Mouse (Mus musculus): ENCODE measurements at regions not wholly inside any gene's neighbourhood (a gene's known extent, or its start where the extent isn't known, plus 50 kb on each side); places are given as distances from the start of the nearest gene placed in this dataset.
"Not testable (repeated sequence)": the region's sequence is repeated elsewhere in the genome, so short reads cannot be mapped to it uniquely, and the experiment has no call there.

- ATAC-seq (ENCODE audit: insufficient number of reproducible peaks, insufficient read depth, low FRiP score, low TSS enrichment, low read depth), result no peak
- H3K4me1 ChIP-seq, result 0 out of 2 replicates have a peak, but pooled peaks cover 14% of the 10 kb centered on the region
- H3K27me3 ChIP-seq, result peaks cover 4% of the 10 kb centered on the region; the same call in 1 of the 2 replicates
- H3K27ac ChIP-seq, result no peak overlapping the region
- H3K4me3 ChIP-seq, result no peak overlapping the region
- H3K36me3 ChIP-seq, result no peaks in the 10 kb centered on the region
- H3K9me3 ChIP-seq, result no peaks in the 10 kb centered on the region
- H3K9ac ChIP-seq, result no peak overlapping the region
- H3K4me2 ChIP-seq, result no peak overlapping the region
Observed at GRCm38 (mm10) chr2:63706643-63707042, 391.2 kb downstream of the Fign start.

GRCm38 (mm10) chr2:63706183-63706582 is 391.7 kb downstream of the Fign start:
- Histone ChIP-seq H3K9me3 (no peaks in the 10 kb centered on the region), H3K4me2 (no peak overlapping the region), H3K27ac (no peak overlapping the region), H3K36me3 (no peaks in the 10 kb centered on the region), H3K27me3 (peaks cover 4% of the 10 kb centered on the region; the same call in 1 of the 2 replicates), H3K9ac (no peak overlapping the region), H3K4me1 (0 out of 2 replicates have a peak, but pooled peaks cover 14% of the 10 kb centered on the region), H3K4me3 (no peak overlapping the region)
- no peak for ATAC-seq (ENCODE audit: insufficient number of reproducible peaks, insufficient read depth, low FRiP score, low TSS enrichment, low read depth)
- WGBS, result 46% methylated on average over 3 of the region's 3 CpGs

- Histone ChIP-seq H3K9me3 (no peaks in the 10 kb centered on the region), H3K4me2 (peak overlapping the region; percentile 77), H3K9ac (peak overlapping the region; percentile 72), H3K27me3 (peaks cover 4% of the 10 kb centered on the region; the same call in 1 of the 2 replicates), H3K36me3 (no peaks in the 10 kb centered on the region), H3K27ac (no peak overlapping the region), H3K4me3 (peak overlapping the region; percentile 43), H3K4me1 (0 out of 2 replicates have a peak, but pooled peaks cover 14% of the 10 kb centered on the region)
- 1% methylated on average over 22 of the region's 22 CpGs for WGBS
- ATAC-seq (ENCODE audit: insufficient number of reproducible peaks, insufficient read depth, low FRiP score, low TSS enrichment, low read depth), result peak; percentile 87; the same call in 1 of the 2 replicates
Observed at GRCm38 (mm10) chr2:63702333-63703096, 395.3 kb downstream of the Fign start.

- H3K9me3 ChIP-seq, result no peaks in the 10 kb centered on the region
- 0 out of 2 replicates have a peak, but pooled peaks cover 14% of the 10 kb centered on the region for H3K4me1 ChIP-seq
- H3K4me3 ChIP-seq, result peak overlapping the region; percentile 43
- no peak overlapping the region for H3K27ac ChIP-seq
- WGBS, result 32% methylated on average over 13 of the region's 13 CpGs
- no peak for ATAC-seq (ENCODE audit: insufficient number of reproducible peaks, insufficient read depth, low FRiP score, low TSS enrichment, low read depth)
- H3K4me2 ChIP-seq, result peak overlapping the region; percentile 77
- no peaks in the 10 kb centered on the region for H3K36me3 ChIP-seq
- no peak overlapping the region for H3K9ac ChIP-seq
- peaks cover 4% of the 10 kb centered on the region; the same call in 1 of the 2 replicates for H3K27me3 ChIP-seq
Observed at GRCm38 (mm10) chr2:63701861-63702260, 396.0 kb downstream of the Fign start.

- Histone ChIP-seq H3K4me2 (no peak overlapping the region), H3K27me3 (peaks cover 4% of the 10 kb centered on the region; the same call in 1 of the 2 replicates), H3K9ac (no peak overlapping the region), H3K9me3 (no peaks in the 10 kb centered on the region), H3K27ac (no peak overlapping the region), H3K36me3 (no peaks in the 10 kb centered on the region), H3K4me3 (no peak overlapping the region), H3K4me1 (0 out of 2 replicates have a peak, but pooled peaks cover 14% of the 10 kb centered on the region)
- ATAC-seq (ENCODE audit: insufficient number of reproducible peaks, insufficient read depth, low FRiP score, low TSS enrichment, low read depth), result no peak
- WGBS, result 11% methylated on average over 3 of the region's 3 CpGs
Observed at GRCm38 (mm10) chr2:63700255-63700654, 397.6 kb downstream of the Fign start.

- no peaks in the 10 kb centered on the region for H3K36me3 ChIP-seq
- no peaks in the 10 kb centered on the region for H3K4me1 ChIP-seq
- no peak overlapping the region for H3K27ac ChIP-seq
- no peak for ATAC-seq (ENCODE audit: insufficient number of reproducible peaks, insufficient read depth, low FRiP score, low TSS enrichment, low read depth)
- no peak overlapping the region for H3K4me2 ChIP-seq
- no peak overlapping the region for H3K4me3 ChIP-seq
- no peaks in the 10 kb centered on the region for H3K9me3 ChIP-seq
- H3K27me3 ChIP-seq, result no peaks in the 10 kb centered on the region
- WGBS, result 48% methylated on average over 3 of the region's 3 CpGs
- H3K9ac ChIP-seq, result no peak overlapping the region
Observed at GRCm38 (mm10) chr2:63669700-63670099, 428.1 kb downstream of the Fign start.

GRCm38 (mm10) chr2:63668784-63669183 is 429.1 kb downstream of the Fign start:
- no peak for ATAC-seq (ENCODE audit: insufficient number of reproducible peaks, insufficient read depth, low FRiP score, low TSS enrichment, low read depth)
- H3K4me2 ChIP-seq, result no peak overlapping the region
- no peaks in the 10 kb centered on the region for H3K36me3 ChIP-seq
- H3K9ac ChIP-seq, result no peak overlapping the region
- 79% methylated on average over 7 of the region's 7 CpGs for WGBS
- no peaks in the 10 kb centered on the region for H3K27me3 ChIP-seq
- H3K9me3 ChIP-seq, result no peaks in the 10 kb centered on the region
- no peak overlapping the region for H3K4me3 ChIP-seq
- H3K4me1 ChIP-seq, result no peaks in the 10 kb centered on the region
- no peak overlapping the region for H3K27ac ChIP-seq

- H3K36me3 ChIP-seq; H3K4me2 ChIP-seq; H3K27ac ChIP-seq; H3K9ac ChIP-seq; H3K27me3 ChIP-seq; H3K4me1 ChIP-seq; H3K4me3 ChIP-seq; H3K9me3 ChIP-seq; ATAC-seq (ENCODE audit: insufficient number of reproducible peaks, insufficient read depth, low FRiP score, low TSS enrichment, low read depth): not testable (repeated sequence)
- 91% methylated on average over 2 of the region's 2 CpGs for WGBS
Observed at GRCm38 (mm10) chr2:63659947-63660346, 437.9 kb downstream of the Fign start.
